Mouse (Mus musculus) spleen, adult 2 months (tissue): Measurements from ENCODE around the gene Abcc9. TPM values are rescaled to one million over a fixed set of nuclear protein-coding genes. Genes with fewer than 3 reads are reported as not detected.
"Not testable (repeated sequence)": the region's sequence is repeated elsewhere in the genome, so short reads cannot be mapped to it uniquely, and the experiment has no call there.

Experiments
- DNase-seq, 2 experiments: peaks; one replicate each; pipeline versions ENCODE4 v3.0.0 to v3.0.0-alpha.2; 2012 to 2021; ENCODE audit warnings: low spot score in 2 of 2, low read depth in 1 of 2
- H3K27ac ChIP-seq: fragments of 200-500 bp; 2 replicates; pipeline ENCODE4 v1.5.1; 2012; ENCODE audit warnings: low read length, inconsistent platforms; ENCODE audit not compliant: insufficient read depth
- H3K27me3 ChIP-seq: fragments of 200-500 bp; 2 replicates; pipeline ENCODE4 v1.6.1; 2012; ENCODE audit warnings: mild to moderate bottlenecking, moderate library complexity, low read length, inconsistent platforms; ENCODE audit not compliant: control insufficient read depth, insufficient read depth
- H3K36me3 ChIP-seq: fragments of 200-500 bp; 2 replicates; pipeline ENCODE4 v1.6.1; 2012; ENCODE audit warnings: mild to moderate bottlenecking, low read length, inconsistent platforms; ENCODE audit not compliant: control insufficient read depth, insufficient read depth
- H3K4me1 ChIP-seq: fragments of 200-500 bp; 2 replicates; pipeline ENCODE4 v1.6.1; 2011; ENCODE audit warnings: inconsistent platforms; ENCODE audit not compliant: control insufficient read depth, insufficient read depth, insufficient read length
- H3K4me3 ChIP-seq: fragments of 200-500 bp; 2 replicates; pipeline ENCODE4 v1.5.1; 2011; ENCODE audit warnings: mild to moderate bottlenecking, inconsistent platforms; ENCODE audit not compliant: insufficient read depth, insufficient read length; ENCODE audit errors: extremely low read depth
- CTCF ChIP-seq: fragments of 200-500 bp; IDR thresholded peaks from 2 replicates; pipeline ENCODE4 v1.5.1; 2011; ENCODE audit warnings: mild to moderate bottlenecking, inconsistent platforms; ENCODE audit not compliant: insufficient read depth, insufficient read length, insufficient replicate concordance; ENCODE audit errors: extremely low read depth
- POLR2A ChIP-seq: fragments of 200-500 bp; IDR thresholded peaks from 2 replicates; pipeline ENCODE4 v1.6.1; 2011; ENCODE audit warnings: low read depth, low read length, inconsistent platforms
- WGBS: fragments of 180-500 bp; shearing (Covaris S2); methylation state at CpG from one replicate; pipeline ENCODE4 v1.1.7; 2018; 5-methylcytosine and 5-hydroxymethylcytosine counted together
- polyA plus RNA-seq: library from polyadenylated mRNA; depleted of rRNA; stranded (reverse); fragments of >200 nt; gene quantifications from 2 replicates; pipeline ENCODE4 v1.2.3, GENCODE M21; 2012

The Abcc9 gene
- polyA plus RNA-seq, 1 experiment = 1.8 TPM

DNA sequence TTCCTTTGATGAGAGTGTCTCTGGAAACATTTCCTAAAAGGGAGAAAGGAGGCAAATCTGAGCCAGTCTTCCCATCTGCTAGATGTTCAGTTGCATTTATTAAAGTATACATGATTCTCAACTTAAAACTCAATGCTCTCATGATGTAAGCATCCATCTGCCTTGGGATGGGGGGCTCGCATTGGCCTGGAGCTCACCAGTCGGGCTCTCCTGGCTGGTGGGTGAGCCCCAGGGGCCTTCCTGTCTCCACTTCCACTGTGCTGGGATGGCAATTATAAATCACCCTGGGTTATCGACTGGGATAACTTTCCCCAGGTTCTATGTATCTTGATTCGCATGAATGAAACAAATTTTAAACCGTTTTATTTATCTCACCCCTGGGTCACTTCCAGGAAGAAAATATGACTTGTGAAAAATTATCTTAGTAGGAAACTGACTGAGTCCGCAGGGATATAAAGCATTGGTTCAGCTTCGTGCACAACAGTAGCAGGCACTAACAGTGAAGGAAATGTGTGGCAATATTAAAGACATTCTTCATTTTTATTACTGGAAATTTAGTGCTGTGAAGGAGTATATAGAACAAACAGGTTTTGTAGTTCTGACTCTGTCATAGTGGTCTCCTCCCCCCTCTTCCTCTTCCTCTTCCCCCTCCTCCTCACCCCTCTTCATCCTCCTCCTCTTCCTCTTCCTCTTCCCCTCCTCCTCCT is 19.0 kb downstream of the Abcc9 start:
- DNase-seq = no peak
- no peak overlapping the region for H3K27ac ChIP-seq
- H3K27me3 ChIP-seq = no peaks in the 10 kb centered on the region
- no peak for TF ChIP-seq POLR2A
- no peak for TF ChIP-seq CTCF
- no peak overlapping the region for H3K4me3 ChIP-seq
- no peaks in the 10 kb centered on the region for H3K36me3 ChIP-seq
- 85% methylated on average over 7 of the region's 7 CpGs for WGBS
- H3K4me1 ChIP-seq = no peaks in the 10 kb centered on the region

DNA sequence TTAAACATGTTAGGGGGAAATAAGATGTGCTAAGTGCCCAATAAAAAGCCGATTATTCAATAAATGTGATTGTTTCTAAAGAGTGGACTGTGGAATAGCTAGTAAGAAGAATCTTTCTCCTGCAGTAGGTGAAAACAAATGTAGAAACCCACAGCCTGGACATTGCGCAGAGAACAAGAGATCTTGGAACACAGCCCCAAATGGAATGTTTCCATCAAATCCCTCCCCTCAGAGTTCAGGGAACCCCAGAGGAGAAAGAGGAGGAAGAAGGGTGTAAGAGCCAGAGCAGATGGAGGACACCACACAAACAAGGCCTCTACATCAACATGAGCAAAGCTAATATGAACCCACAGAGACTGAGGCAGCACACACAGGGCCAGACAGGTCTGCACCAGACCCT is 32.1 kb downstream of the Abcc9 start:
- H3K4me1 ChIP-seq = no peaks in the 10 kb centered on the region
- no peak for TF ChIP-seq CTCF
- TF ChIP-seq POLR2A = no peak
- no peak overlapping the region for H3K4me3 ChIP-seq
- DNase-seq = no peak
- no peak overlapping the region for H3K27ac ChIP-seq
- no peaks in the 10 kb centered on the region for H3K36me3 ChIP-seq
- WGBS = 94% methylated on average over 2 of the region's 2 CpGs
- no peaks in the 10 kb centered on the region for H3K27me3 ChIP-seq

DNA sequence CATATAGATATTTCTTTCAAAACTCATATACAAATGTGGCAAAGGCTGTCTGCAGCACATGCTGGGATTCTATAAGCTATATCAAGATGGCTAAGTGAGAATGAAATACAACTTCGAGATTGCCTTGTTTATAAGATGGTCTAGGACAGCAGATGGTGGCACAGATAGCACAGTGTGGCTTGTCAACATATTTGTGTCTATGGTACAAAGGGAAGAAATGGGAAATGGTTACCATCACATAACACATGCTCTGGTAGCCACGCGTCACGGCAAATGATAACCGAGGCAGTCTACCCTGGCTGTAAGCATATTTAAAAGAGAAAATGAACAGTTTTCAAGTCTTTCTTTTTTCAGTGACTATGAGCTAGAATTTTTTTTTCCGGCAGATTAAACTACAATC is 32.8 kb downstream of the Abcc9 start:
- Histone ChIP-seq H3K27ac (no peak overlapping the region), H3K4me3 (no peak overlapping the region), H3K4me1 (no peaks in the 10 kb centered on the region), H3K36me3 (no peaks in the 10 kb centered on the region), H3K27me3 (no peaks in the 10 kb centered on the region)
- no peak for TF ChIP-seq POLR2A
- TF ChIP-seq CTCF = no peak
- WGBS = 92% methylated on average over 6 of the region's 6 CpGs
- no peak for DNase-seq

DNA sequence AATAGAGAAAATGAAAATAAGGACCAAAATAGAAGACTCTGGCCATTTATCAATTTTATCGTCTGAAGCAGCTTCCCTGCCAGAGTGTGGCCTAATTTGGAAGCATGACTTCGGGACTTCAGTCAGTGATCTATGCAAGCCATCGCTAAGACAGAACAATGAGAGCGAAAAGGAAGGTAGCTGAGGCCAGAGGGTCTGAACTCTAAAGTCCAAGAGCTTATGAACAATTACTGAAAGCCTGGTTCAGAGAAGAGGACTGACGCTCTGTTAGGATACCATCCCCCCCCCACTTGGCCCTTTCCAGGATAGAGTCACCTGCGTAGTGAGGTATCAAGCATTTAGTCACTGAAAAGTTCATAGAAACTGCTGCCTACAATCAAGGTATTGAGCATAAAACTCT is 33.3 kb downstream of the Abcc9 start:
- no peak for DNase-seq
- 90% methylated on average over 6 of the region's 6 CpGs for WGBS
- TF ChIP-seq CTCF = no peak
- TF ChIP-seq POLR2A = no peak
- no peaks in the 10 kb centered on the region for H3K36me3 ChIP-seq
- H3K4me3 ChIP-seq = no peak overlapping the region
- H3K27me3 ChIP-seq = no peaks in the 10 kb centered on the region
- no peaks in the 10 kb centered on the region for H3K4me1 ChIP-seq
- H3K27ac ChIP-seq = no peak overlapping the region

DNA sequence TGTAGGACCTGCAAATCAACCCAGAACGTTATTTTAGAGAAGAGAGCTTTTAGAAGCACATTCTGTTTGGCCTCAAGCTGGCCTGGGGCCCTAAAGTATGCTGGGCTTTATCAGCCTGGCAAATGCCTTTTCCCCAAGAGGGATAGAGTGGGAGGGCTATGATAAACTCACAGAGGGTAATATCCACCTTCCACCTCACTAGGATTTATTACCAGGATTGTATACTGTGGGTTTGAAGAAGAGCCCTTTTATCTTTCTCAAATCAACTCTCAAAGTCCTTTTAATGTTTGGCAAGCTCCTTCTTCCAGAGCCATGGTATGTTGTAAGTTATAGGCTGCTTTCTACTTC is 33.7 kb downstream of the Abcc9 start:
- Histone ChIP-seq H3K4me3 (no peak overlapping the region), H3K4me1 (no peaks in the 10 kb centered on the region), H3K36me3 (no peaks in the 10 kb centered on the region), H3K27me3 (no peaks in the 10 kb centered on the region), H3K27ac (no peak overlapping the region)
- no peak for DNase-seq
- WGBS = 50% methylated on average over 1 of the region's 1 CpGs
- no peak for TF ChIP-seq POLR2A
- no peak for TF ChIP-seq CTCF

DNA sequence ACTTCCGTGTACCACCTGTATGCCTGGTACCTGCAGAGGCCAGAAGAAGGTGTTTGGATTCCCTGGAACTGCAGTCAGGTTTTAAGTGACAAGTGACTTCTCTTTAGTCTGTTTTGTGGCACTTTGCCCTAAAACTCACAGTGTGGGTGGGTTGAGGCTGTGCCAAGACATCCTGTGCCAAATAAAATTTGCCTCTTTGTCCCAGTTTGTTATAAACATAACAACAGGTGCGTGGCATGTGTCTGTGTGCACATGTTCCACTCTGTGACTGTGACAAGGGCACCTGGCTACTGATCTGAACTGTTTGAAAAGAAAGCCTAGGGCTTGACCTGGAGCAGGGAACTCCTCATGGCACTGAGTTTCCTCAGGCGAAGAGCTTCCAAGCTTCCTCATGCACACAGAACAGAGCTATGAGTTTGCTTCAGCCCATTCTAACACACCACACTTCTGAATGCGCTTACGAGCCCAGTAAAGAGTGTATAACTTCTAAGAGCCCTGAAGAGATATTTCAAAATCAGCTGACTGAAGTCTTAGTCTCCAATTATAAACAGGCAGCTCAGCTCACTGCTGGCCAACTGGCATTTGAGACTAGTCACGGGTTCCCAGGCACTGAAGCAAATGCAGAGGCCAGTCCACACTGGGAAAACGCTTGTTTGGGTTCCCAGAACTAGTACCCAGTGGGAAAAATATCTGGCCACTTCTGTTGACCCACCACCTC is 34.3 kb downstream of the Abcc9 start:
- no peak overlapping the region for H3K27ac ChIP-seq
- H3K27me3 ChIP-seq = no peaks in the 10 kb centered on the region
- TF ChIP-seq CTCF = no peak
- no peak for TF ChIP-seq POLR2A
- WGBS = 90% methylated on average over 7 of the region's 7 CpGs
- DNase-seq = no peak
- no peak overlapping the region for H3K4me3 ChIP-seq
- no peaks in the 10 kb centered on the region for H3K4me1 ChIP-seq
- no peaks in the 10 kb centered on the region for H3K36me3 ChIP-seq

DNA sequence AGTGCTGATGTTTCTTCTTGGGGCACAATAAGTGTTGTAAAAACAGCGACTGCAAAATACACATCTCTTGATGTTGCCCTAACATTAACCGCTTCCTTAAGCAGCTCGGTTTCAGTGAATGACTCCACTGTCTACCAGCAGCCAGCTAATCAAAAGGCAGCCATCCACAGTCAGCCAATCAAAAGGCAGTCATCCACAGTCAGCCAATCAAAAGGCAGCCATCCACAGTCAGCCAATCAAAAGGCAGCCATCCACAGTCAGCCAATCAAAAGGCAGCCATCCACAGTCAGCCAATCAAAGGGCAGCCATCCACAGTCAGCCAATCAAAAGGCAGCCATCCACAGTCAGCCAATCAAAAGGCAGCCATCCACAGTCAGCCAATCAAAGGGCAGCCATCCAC is 40.1 kb downstream of the Abcc9 start:
- H3K4me1 ChIP-seq, DNase-seq, H3K4me3 ChIP-seq, H3K27me3 ChIP-seq, H3K36me3 ChIP-seq, H3K27ac ChIP-seq: not testable (repeated sequence)
- WGBS = 95% methylated on average over 3 of the region's 3 CpGs

DNA sequence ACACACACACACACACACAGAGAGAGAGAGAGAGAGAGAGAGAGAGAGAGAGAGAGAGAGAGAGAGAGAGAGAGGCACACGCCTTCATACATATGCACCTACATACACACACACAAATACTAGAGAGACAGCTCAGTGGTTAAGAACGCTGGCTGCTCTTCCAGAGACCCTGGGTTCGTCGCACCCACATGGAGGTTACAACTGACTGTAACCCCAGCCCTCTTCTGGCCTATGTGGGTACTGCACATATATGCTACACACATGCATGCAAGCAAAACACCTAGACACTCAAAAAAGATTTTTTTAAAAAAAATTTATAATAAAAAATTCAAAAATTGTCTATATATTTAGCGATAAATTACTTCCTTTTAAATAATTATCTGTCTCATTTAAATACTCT is 43.1 kb downstream of the Abcc9 start:
- no peak for DNase-seq
- no peaks in the 10 kb centered on the region for H3K27me3 ChIP-seq
- no peak overlapping the region for H3K4me3 ChIP-seq
- no peak overlapping the region for H3K27ac ChIP-seq
- no peaks in the 10 kb centered on the region for H3K4me1 ChIP-seq
- H3K36me3 ChIP-seq = no peaks in the 10 kb centered on the region
- 69% methylated on average over 5 of the region's 5 CpGs for WGBS
- TF ChIP-seq POLR2A (no peak), CTCF (no peak)
